9 mouse cellular contexts compared by ENCODE assay signal in the genomic region with DNA sequence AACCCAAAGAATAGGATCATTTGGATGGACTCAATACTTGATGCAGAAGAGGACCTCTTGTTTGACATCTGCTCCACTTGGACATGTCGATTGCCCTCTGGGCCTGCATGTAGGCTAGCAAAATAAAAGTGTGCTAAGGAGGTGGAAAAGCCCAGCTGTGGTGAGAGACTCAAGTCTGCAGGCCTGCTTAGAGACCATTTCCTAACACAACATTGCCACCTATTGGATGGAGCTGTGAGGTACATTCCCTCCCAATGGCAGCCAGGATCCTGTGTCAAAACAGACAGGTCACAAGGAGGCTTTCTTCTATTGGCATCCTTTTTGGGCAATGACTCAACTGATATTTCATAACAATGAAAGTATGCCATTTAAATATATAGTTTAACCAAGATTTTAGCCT. TPM values are rescaled to one million over a fixed set of nuclear protein-coding genes. Genes with fewer than 3 reads are reported as not detected.
DNase-seq lines count a peak whose midpoint lies in the region; ATAC-seq lines count a peak whose summit lies in the region.
"Had no signal": no experiment of that assay in that cellular context is flagged by ENCODE, and none has a peak within 500 bp of the region (broad histone marks: within the 10 kb centered on the region; RNA-seq: fewer than 3 reads in every experiment).

No protein-coding gene starts in this region.

- peak; percentile 74 to 79 for DNase-seq in B cell, adult 2 months
- DNase-seq in ZHBTc4 (ENCODE audit: low read depth, low spot score): peak; percentile 73
- DNase-seq in gastrocnemius, adult 18-20 months (ENCODE audit: low spot score): peak; percentile 78
- DNase-seq in hindlimb bud, embryonic 11.5 days (ENCODE audit: extremely low spot score, low read depth, low spot score): peak; percentile 37
- peak; percentile 50 for DNase-seq in limb, embryonic 10.5 days (ENCODE audit: low spot score)

- no peak overlapping the region for H3K9ac ChIP-seq in midbrain, embryonic 16.5 days (ENCODE audit: low read depth, low read length)
- no peak overlapping the region for H3K9ac ChIP-seq in stomach, embryonic 14.5 days (replicated peaks; ENCODE audit: low read depth, low read length)

- no peak overlapping the region for H3K4me3 ChIP-seq in limb, embryonic 10.5 days
- H3K4me3 ChIP-seq in midbrain, embryonic 16.5 days (ENCODE audit: low read depth, low read length): no peak overlapping the region
- no peak overlapping the region for H3K4me3 ChIP-seq in stomach, embryonic 14.5 days (ENCODE audit: low read depth, low read length)
- H3K4me3 ChIP-seq: erythroblast, embryonic 14.5 days had no signal

- H3K27me3 ChIP-seq in limb, embryonic 10.5 days (ENCODE audit: low read depth, poor library complexity, severe bottlenecking): peaks cover 6% of the 10 kb centered on the region
- H3K27me3 ChIP-seq in midbrain, embryonic 16.5 days (ENCODE audit: control insufficient read depth, insufficient read depth, low read depth, low read length): no peaks in the 10 kb centered on the region
- no peaks in the 10 kb centered on the region for H3K27me3 ChIP-seq in stomach, embryonic 14.5 days (ENCODE audit: control insufficient read depth, insufficient read depth, low read length)

- peaks cover 5% of the 10 kb centered on the region; the same call in 1 of the 2 replicates for H3K36me3 ChIP-seq in limb, embryonic 10.5 days
- no peaks in the 10 kb centered on the region for H3K36me3 ChIP-seq in midbrain, embryonic 16.5 days (ENCODE audit: control insufficient read depth, insufficient read depth, low read length)
- H3K36me3 ChIP-seq in stomach, embryonic 14.5 days (ENCODE audit: control insufficient read depth, insufficient read depth, low read length): no peaks in the 10 kb centered on the region; the same call in 1 of the 2 replicates

- peak; percentile 74 for ATAC-seq in common myeloid progenitor, adult 5-6 weeks (replicated peaks; ENCODE audit: low read depth, poor library complexity, severe bottlenecking)
- peak; percentile 11; the same call in 1 of the 2 replicates for ATAC-seq in midbrain, embryonic 16.5 days
- ATAC-seq in stomach, embryonic 14.5 days (ENCODE audit: insufficient number of reproducible peaks, insufficient read depth, low FRiP score, low read depth): peak; percentile 57; the same call in 1 of the 2 replicates

- H3K4me2 ChIP-seq in midbrain, embryonic 16.5 days (ENCODE audit: low read length): no peak overlapping the region
- no peak overlapping the region for H3K4me2 ChIP-seq in stomach, embryonic 14.5 days (replicated peaks; ENCODE audit: low read depth, low read length)

- no peaks in the 10 kb centered on the region for H3K9me3 ChIP-seq in limb, embryonic 10.5 days (replicated peaks)
- no peaks in the 10 kb centered on the region for H3K9me3 ChIP-seq in midbrain, embryonic 16.5 days (replicated peaks; ENCODE audit: control insufficient read depth, low read length, poor library complexity, severe bottlenecking)
- H3K9me3 ChIP-seq in stomach, embryonic 14.5 days (ENCODE audit: control insufficient read depth, low read depth, low read length): no peaks in the 10 kb centered on the region

- WGBS in limb, embryonic 10.5 days: 13% methylated on average over 1 of the region's 1 CpGs
- 15% methylated on average over 1 of the region's 1 CpGs for WGBS in midbrain, embryonic 16.5 days
- WGBS in stomach, embryonic 14.5 days: 7% methylated on average over 1 of the region's 1 CpGs

- peaks cover 10% of the 10 kb centered on the region for H3K4me1 ChIP-seq in limb, embryonic 10.5 days
- H3K4me1 ChIP-seq in midbrain, embryonic 16.5 days (ENCODE audit: control insufficient read depth, insufficient read depth, low read length): 0 out of 2 replicates have a peak, but pooled peaks cover 4% of the 10 kb centered on the region
- H3K4me1 ChIP-seq in stomach, embryonic 14.5 days (ENCODE audit: control insufficient read depth, insufficient read depth, low read length): peaks cover 4% of the 10 kb centered on the region; the same call in 1 of the 2 replicates

- H3K27ac ChIP-seq in limb, embryonic 10.5 days: no peak overlapping the region
- H3K27ac ChIP-seq in midbrain, embryonic 16.5 days (ENCODE audit: low read length): no peak overlapping the region
- no peak overlapping the region for H3K27ac ChIP-seq in stomach, embryonic 14.5 days (ENCODE audit: low read length)

RNA-seq across cellular contexts. Expression of a gene that starts 7.9 kb away (rescaled TPM):
- total RNA-seq in common myeloid progenitor, adult 5-6 weeks (2017): not detected in 2 replicates
- total RNA-seq in gastrocnemius, adult 18-20 months (2021): not detected
- polyA plus RNA-seq in limb, embryonic 10.5 days (2016; fragmentation: Nextera tagmentation; extraction: Ambion mirVana): not detected in 2 replicates
- polyA plus RNA-seq in midbrain, embryonic 16.5 days (2015; fragmentation: Nextera tagmentation; extraction: Ambion mirVana): 0.09 TPM in 1 of 2 replicates, not detected in the other
- polyA plus RNA-seq in stomach, embryonic 14.5 days (2014; fragmentation: Nextera tagmentation; extraction: Ambion mirVana): 0.22 TPM in 1 of 2 replicates, not detected in the other
- polyA plus RNA-seq: erythroblast, embryonic 14.5 days had no signal

RNA-seq across cellular contexts. Expression of a gene that starts 41.2 kb away (rescaled TPM):
- total RNA-seq in common myeloid progenitor, adult 5-6 weeks (2017): not detected in 2 replicates
- total RNA-seq in gastrocnemius, adult 18-20 months (2021): not detected
- not detected in 2 replicates for polyA plus RNA-seq in limb, embryonic 10.5 days (2016; fragmentation: Nextera tagmentation; extraction: Ambion mirVana)
- not detected in 2 replicates for polyA plus RNA-seq in midbrain, embryonic 16.5 days (2015; fragmentation: Nextera tagmentation; extraction: Ambion mirVana)
- polyA plus RNA-seq in stomach, embryonic 14.5 days (2014; fragmentation: Nextera tagmentation; extraction: Ambion mirVana): not detected in 2 replicates
- polyA plus RNA-seq: erythroblast, embryonic 14.5 days had no signal

RNA-seq across cellular contexts. Expression of a gene that starts 46.4 kb away (rescaled TPM):
- 182 and 222 TPM in 2 replicates for total RNA-seq in common myeloid progenitor, adult 5-6 weeks (2017)
- total RNA-seq in gastrocnemius, adult 18-20 months (2021): 1 to 10 TPM; 1.3 to 2.7 TPM
- 11.5 and 15.4 TPM in 2 replicates for polyA plus RNA-seq in limb, embryonic 10.5 days (2016; fragmentation: Nextera tagmentation; extraction: Ambion mirVana)
- polyA plus RNA-seq in midbrain, embryonic 16.5 days (2015; fragmentation: Nextera tagmentation; extraction: Ambion mirVana): 5.3 and 6.5 TPM in 2 replicates
- polyA plus RNA-seq in stomach, embryonic 14.5 days (2014; fragmentation: Nextera tagmentation; extraction: Ambion mirVana): 22.7 and 23.5 TPM in 2 replicates

Comparison
In these comparisons a context has a peak if more than half of its experiments do, and no peak if none do; other contexts are left out.
1. ATAC-seq: peak in every context shown above with its lines; median percentile 74 in common myeloid progenitor, adult 5-6 weeks; 57 in stomach, embryonic 14.5 days; 11 in midbrain, embryonic 16.5 days.